Mouse (Mus musculus) heart, postnatal 0 days (tissue): ENCODE data around the gene Fxyd2.

Source experiments
- CTCF ChIP-seq: IDR thresholded peaks from 2 replicates; pipeline ENCODE4 v1.5.1; 2016; ENCODE audit warnings: antibody characterized with exemption, control low read depth, low read depth
- EP300 ChIP-seq: IDR thresholded peaks from 2 replicates; pipeline ENCODE4 v1.6.1; 2016; ENCODE audit warnings: antibody characterized with exemption, low read depth

DNA sequence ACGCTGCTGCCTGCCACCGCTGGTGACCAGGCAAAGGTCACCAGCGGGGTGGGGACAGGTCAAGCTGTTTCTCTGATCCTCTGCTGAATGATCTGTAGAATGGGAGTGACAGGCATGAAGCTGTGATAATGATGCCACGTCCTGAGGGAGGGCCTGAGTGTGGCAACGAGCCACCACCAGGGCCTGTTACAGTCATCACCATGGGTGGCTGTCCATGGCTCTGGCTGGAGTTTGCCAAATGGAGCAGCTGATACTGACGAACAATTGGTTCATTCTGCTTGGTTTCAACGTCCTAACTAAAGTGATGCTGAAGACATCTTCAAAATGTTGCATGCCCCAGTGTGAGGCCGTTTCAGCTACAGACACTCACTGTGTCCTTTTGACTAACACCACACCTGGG, 18.8 kb downstream of the Fxyd2 start:
- TF ChIP-seq CTCF (no peak), EP300 (no peak)
